Mouse (Mus musculus) gastrocnemius, adult 2 months (tissue): ENCODE measurements at regions not wholly inside any gene's neighbourhood (a gene's known extent, or its start where the extent isn't known, plus 50 kb on each side); places are given as distances from the start of the nearest gene placed in this dataset.

Experiments
- DNase-seq: peaks from one replicate; pipeline ENCODE4 v3.0.0; 2022
- H3K27ac ChIP-seq: fragments of 200-600 bp; 2 replicates; pipeline ENCODE4 v1.8.1; 2022; ENCODE audit warnings: mild to moderate bottlenecking
- H3K4me3 ChIP-seq: fragments of 200-600 bp; 2 replicates; pipeline ENCODE4 v1.8.1; 2022; ENCODE audit warnings: mild to moderate bottlenecking, moderate library complexity
- CTCF ChIP-seq: fragments of 200-600 bp; IDR thresholded peaks from 2 replicates; pipeline ENCODE4 v1.8.1; 2022; ENCODE audit warnings: antibody characterized with exemption, mild to moderate bottlenecking, moderate library complexity
- intact Hi-C: fragments of 180-260 bp; cut with DNase I; formaldehyde crosslinking; loops from one replicate; pipeline ENCODE4 v1.15.1; 2025

GRCm38 (mm10) chr7:113156861-113157747 is 50.2 kb upstream of the Arntl start:
- peak overlapping the region; percentile 77 for H3K27ac ChIP-seq
- intact Hi-C loops: no loop called here

More at GRCm38 (mm10) chr7:113156861-113157747, 50.2 kb upstream of the Arntl start:
- DNase-seq: no peak
- H3K4me3 ChIP-seq: no peak overlapping the region
- no peak for TF ChIP-seq CTCF
